Mouse (Mus musculus) lung, postnatal 0 days (tissue): ENCODE data around the gene Zfp92. TPM values are rescaled to one million over a fixed set of nuclear protein-coding genes. Genes with fewer than 3 reads are reported as not detected.

ENCODE experiments used
- ATAC-seq: fragments of 200-750 bp; cut with Nextera tagmentation; 2 replicates; pipeline ENCODE4 v1.8.0; 2017; ENCODE audit warnings: moderate library complexity
- DNase-seq: peaks from one replicate; pipeline ENCODE4 v3.0.0-alpha.2; 2016; ENCODE audit warnings: low spot score
- H3K27ac ChIP-seq: fragments of 300-500 bp; sonication (generic); 2 replicates; pipeline ENCODE4 v1.5.1; 2014; ENCODE audit warnings: antibody characterized with exemption, mild to moderate bottlenecking, low read length, mixed read lengths
- H3K27me3 ChIP-seq: fragments of 300-500 bp; sonication (generic); replicated peaks from 2 replicates; pipeline ENCODE4 v1.6.1; 2014; ENCODE audit warnings: low read length, mixed read lengths; ENCODE audit not compliant: insufficient read depth
- H3K36me3 ChIP-seq: fragments of 300-500 bp; sonication (generic); 2 replicates; pipeline ENCODE4 v1.6.1; 2014; ENCODE audit warnings: low read length, mixed read lengths; ENCODE audit not compliant: insufficient read depth
- H3K4me1 ChIP-seq: fragments of 300-500 bp; sonication (generic); 2 replicates; pipeline ENCODE4 v1.6.1; 2014; ENCODE audit warnings: antibody characterized with exemption, low read depth, low read length, mixed read lengths; ENCODE audit not compliant: insufficient read depth
- H3K4me2 ChIP-seq: fragments of 300-500 bp; sonication (generic); replicated peaks from 2 replicates; pipeline ENCODE4 v1.6.1; 2014; ENCODE audit warnings: low read depth, mild to moderate bottlenecking, low read length, moderate library complexity, mixed read lengths
- H3K4me3 ChIP-seq: fragments of 300-500 bp; sonication (generic); 2 replicates; pipeline ENCODE4 v1.5.1; 2014; ENCODE audit warnings: low read depth, low read length
- H3K9ac ChIP-seq: fragments of 300-500 bp; sonication (generic); replicated peaks from 2 replicates; pipeline ENCODE4 v1.6.1; 2014; ENCODE audit warnings: low read depth, mild to moderate bottlenecking
- H3K9me3 ChIP-seq: fragments of 300-500 bp; sonication (generic); 2 replicates; pipeline ENCODE4 v1.6.1; 2016; ENCODE audit warnings: low read length, mixed read lengths
- CTCF ChIP-seq: IDR thresholded peaks from 2 replicates; pipeline ENCODE4 v1.5.1; 2016; ENCODE audit warnings: antibody characterized with exemption, mild to moderate bottlenecking
- EP300 ChIP-seq: IDR thresholded peaks from 2 replicates; pipeline ENCODE4 v1.6.1; 2016; ENCODE audit warnings: antibody characterized with exemption, mild to moderate bottlenecking, control low read depth
- WGBS: fragments of 180-500 bp; shearing (Covaris S2); extraction: QIAGEN DNeasy Blood & Tissue Kit; methylation state at CpG from one replicate; pipeline ENCODE4 v1.1.7; 2014; 5-methylcytosine and 5-hydroxymethylcytosine counted together
- polyA plus RNA-seq: library from polyadenylated mRNA; unstranded; fragments of >200 nt; fragmentation: Nextera tagmentation; extraction: Ambion mirVana; gene quantifications from 2 replicates; pipeline ENCODE4 v1.2.1, GENCODE M21; 2015

Gene Zfp92
- polyA plus RNA-seq, 1 experiment from 2014 or later, result 0.07 TPM

DNA sequence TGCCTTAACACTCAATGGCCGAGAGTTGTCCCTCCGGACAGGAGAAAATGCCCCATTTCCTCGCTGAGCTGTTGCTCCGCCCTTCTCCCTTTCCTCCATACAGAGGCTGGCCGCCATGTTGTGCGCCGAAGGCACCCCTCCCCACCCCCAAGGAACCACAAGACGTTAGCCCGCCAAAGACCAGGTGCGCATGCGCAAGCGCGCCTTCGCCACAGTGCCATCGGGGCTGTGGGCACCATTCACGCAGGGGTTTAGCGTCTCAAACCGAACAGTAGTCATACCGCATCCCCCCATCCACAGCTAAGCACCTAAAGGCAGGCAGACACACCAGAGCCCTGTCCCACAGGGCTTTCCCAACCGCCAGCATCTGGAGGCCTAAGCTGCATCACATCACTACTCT is 9.9 kb upstream of the Zfp92 start:
- Histone ChIP-seq H3K4me1 (no peaks in the 10 kb centered on the region), H3K4me2 (no peak overlapping the region), H3K27ac (no peak overlapping the region), H3K9me3 (no peaks in the 10 kb centered on the region), H3K27me3 (no peaks in the 10 kb centered on the region), H3K9ac (no peak overlapping the region), H3K4me3 (no peak overlapping the region), H3K36me3 (no peaks in the 10 kb centered on the region)
- no peak for ATAC-seq
- no peak for TF ChIP-seq EP300
- TF ChIP-seq CTCF, result no peak
- 86% methylated on average over 12 of the region's 20 CpGs for WGBS
- no peak for DNase-seq

DNA sequence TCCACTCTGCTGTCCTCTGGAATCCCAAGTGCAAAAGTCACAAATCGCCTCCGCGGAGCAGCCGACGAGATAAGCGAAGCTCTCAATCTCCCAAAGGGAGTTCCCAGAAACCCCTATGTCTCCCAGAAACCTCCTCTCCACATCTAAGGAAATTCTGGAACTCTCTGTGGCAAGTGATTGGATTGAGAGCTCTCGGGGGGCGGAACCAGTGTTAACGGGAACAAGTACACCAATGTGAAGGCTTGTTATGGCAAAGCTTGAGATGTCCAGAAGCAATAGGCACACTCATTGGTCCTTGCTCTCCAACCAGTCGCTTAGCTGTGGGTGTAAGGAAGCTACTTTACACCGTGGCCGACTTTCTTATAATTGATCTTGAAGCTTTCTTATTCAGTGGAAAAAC is 9.3 kb upstream of the Zfp92 start:
- Histone ChIP-seq H3K27me3 (no peaks in the 10 kb centered on the region), H3K9ac (no peak overlapping the region), H3K4me1 (no peaks in the 10 kb centered on the region), H3K9me3 (no peaks in the 10 kb centered on the region), H3K27ac (no peak overlapping the region), H3K4me2 (no peak overlapping the region), H3K36me3 (no peaks in the 10 kb centered on the region), H3K4me3 (no peak overlapping the region)
- ATAC-seq, result no peak
- no peak for DNase-seq
- TF ChIP-seq CTCF (no peak), EP300 (no peak)
- WGBS, result 89% methylated on average over 12 of the region's 12 CpGs

DNA sequence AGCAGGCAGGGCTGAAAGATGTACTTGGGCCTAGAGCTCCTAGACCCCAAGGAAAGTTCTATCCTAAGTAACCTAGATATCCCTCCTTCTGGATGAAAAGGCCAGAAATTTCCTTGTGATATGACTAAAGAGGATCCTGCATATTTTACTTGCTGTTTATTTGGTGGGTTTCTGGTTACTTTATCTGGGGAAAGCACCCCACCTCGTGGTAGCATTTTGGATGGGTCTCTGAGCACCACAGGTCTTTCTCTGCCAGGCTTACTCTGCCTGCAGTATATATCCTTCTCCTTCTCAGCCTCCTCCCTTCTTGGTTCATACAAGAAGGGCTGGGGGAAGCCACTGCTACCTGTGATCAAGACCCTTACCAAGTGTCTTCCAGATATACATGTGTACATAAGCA is 1.9 kb downstream of the Zfp92 start:
- Histone ChIP-seq H3K27me3 (no peaks in the 10 kb centered on the region), H3K4me2 (no peak overlapping the region), H3K9me3 (no peaks in the 10 kb centered on the region), H3K4me3 (no peak overlapping the region), H3K4me1 (no peaks in the 10 kb centered on the region), H3K9ac (no peak overlapping the region), H3K27ac (no peak overlapping the region), H3K36me3 (no peaks in the 10 kb centered on the region)
- no peak for DNase-seq
- WGBS, result 16% methylated on average over 1 of the region's 1 CpGs
- ATAC-seq, result no peak
- TF ChIP-seq EP300, result no peak

- TF ChIP-seq EP300, result no peak
- TF ChIP-seq CTCF, result peak; percentile 41; the same call in 1 of the 2 replicates
- Histone ChIP-seq H3K9me3 (no peaks in the 10 kb centered on the region), H3K36me3 (no peaks in the 10 kb centered on the region), H3K4me1 (no peaks in the 10 kb centered on the region), H3K9ac (no peak overlapping the region), H3K27me3 (no peaks in the 10 kb centered on the region), H3K4me3 (no peak overlapping the region), H3K4me2 (no peak overlapping the region), H3K27ac (no peak overlapping the region)
- peak; percentile 41 for DNase-seq
- 82% methylated on average over 2 of the region's 2 CpGs for WGBS
- ATAC-seq, result no peak
Measured at GRCm38 (mm10) chrX:73430036-73430435, 19.1 kb downstream of the Zfp92 start.

DNA sequence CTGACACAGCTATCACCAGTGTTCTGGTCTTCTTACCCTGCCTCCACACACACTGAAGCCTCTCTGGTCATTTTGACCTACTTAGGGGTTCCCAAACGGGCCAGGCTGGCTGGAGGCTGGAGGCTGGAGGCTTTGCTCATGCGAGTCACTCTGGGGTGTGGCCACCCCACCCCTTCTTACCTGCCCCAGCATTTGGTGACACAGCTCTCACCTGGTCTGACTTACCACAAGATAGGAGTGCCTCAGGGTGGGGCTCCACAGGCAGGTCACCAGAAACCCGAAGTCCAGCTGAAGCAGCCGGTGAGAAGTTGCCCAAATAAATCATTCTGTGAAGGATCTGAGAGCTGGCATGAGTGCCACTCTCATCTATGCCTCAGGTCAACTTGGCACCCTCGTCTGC is 22.0 kb downstream of the Zfp92 start:
- TF ChIP-seq EP300 (no peak), CTCF (no peak)
- Histone ChIP-seq H3K4me3 (no peak overlapping the region), H3K4me1 (no peaks in the 10 kb centered on the region), H3K4me2 (no peak overlapping the region), H3K27ac (no peak overlapping the region), H3K9ac (no peak overlapping the region), H3K27me3 (no peaks in the 10 kb centered on the region), H3K9me3 (no peaks in the 10 kb centered on the region), H3K36me3 (no peaks in the 10 kb centered on the region)
- DNase-seq, result peak; percentile 37
- peak; percentile 77 for ATAC-seq
- WGBS, result 47% methylated on average over 4 of the region's 5 CpGs

- ATAC-seq (peak; percentile 26; the same call in 1 of the 2 replicates), DNase-seq (no peak)
- H3K36me3 ChIP-seq, result no peaks in the 10 kb centered on the region
- H3K27me3 ChIP-seq, result no peaks in the 10 kb centered on the region
- no peak within 1 kb of the TSS for H3K4me2 ChIP-seq
- H3K27ac ChIP-seq, result no peak within 1 kb of the TSS
- H3K9me3 ChIP-seq, result no peaks in the 10 kb centered on the region
- H3K9ac ChIP-seq, result no peak within 1 kb of the TSS
- TF ChIP-seq CTCF (no peak), EP300 (no peak)
- no peak within 1 kb of the TSS for H3K4me3 ChIP-seq
- WGBS, result 44% methylated on average over 11 of the region's 11 CpGs
- H3K4me1 ChIP-seq, result no peaks in the 10 kb centered on the region
Measured at GRCm38 (mm10) chrX:73435252-73435651, 24.4 kb downstream of the Zfp92 start, which contains the start of gene Trex2. TSS of gene Trex2 (minus strand) at chrX:73435344.

DNA sequence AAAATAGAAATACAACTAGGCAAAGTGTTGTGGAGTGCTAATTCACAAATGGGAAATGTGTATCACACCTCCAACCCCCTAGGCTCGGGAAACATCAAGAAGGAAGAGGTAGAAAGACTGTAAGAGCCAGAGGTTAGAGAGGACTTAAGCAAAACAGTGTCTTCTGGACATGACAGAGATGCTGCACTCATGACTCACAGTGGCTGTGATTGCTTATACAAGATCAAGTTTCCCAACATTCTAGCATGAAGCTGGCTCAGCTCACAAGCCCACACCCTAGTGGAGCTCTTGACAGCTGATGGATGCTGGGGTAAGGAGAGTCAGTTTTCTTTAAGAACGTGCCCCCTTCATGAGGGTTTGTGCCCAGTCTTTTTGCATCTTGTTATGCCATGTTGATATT is 30.5 kb downstream of the Zfp92 start:
- H3K4me1 ChIP-seq, result no peaks in the 10 kb centered on the region
- H3K36me3 ChIP-seq, result no peaks in the 10 kb centered on the region
- H3K4me3 ChIP-seq, result no peak overlapping the region
- no peaks in the 10 kb centered on the region for H3K9me3 ChIP-seq
- no peak for ATAC-seq
- WGBS, result 64% methylated on average over 2 of the region's 2 CpGs
- DNase-seq, result no peak
- no peak overlapping the region for H3K9ac ChIP-seq
- no peak overlapping the region for H3K27ac ChIP-seq
- no peaks in the 10 kb centered on the region for H3K27me3 ChIP-seq
- TF ChIP-seq EP300, result no peak
- no peak for TF ChIP-seq CTCF
- no peak overlapping the region for H3K4me2 ChIP-seq
